Mouse (Mus musculus) kidney, embryonic 15.5 days (tissue): ENCODE data around the gene Cd79a. TPM values are rescaled to one million over a fixed set of nuclear protein-coding genes. Genes with fewer than 3 reads are reported as not detected.

Experiments used
- ATAC-seq: fragments of 200-750 bp; cut with Nextera tagmentation; replicated peaks from 2 replicates; pipeline ENCODE4 v1.8.0; 2017; ENCODE audit warnings: moderate TSS enrichment; ENCODE audit not compliant: low FRiP score
- H3K27ac ChIP-seq: fragments of 300-500 bp; sonication (generic); 2 replicates; pipeline ENCODE4 v1.5.1; 2015; ENCODE audit warnings: mild to moderate bottlenecking, inconsistent platforms
- H3K27me3 ChIP-seq: fragments of 300-500 bp; sonication (generic); 2 replicates; pipeline ENCODE4 v1.6.1; 2015; ENCODE audit warnings: inconsistent platforms
- H3K36me3 ChIP-seq: fragments of 300-500 bp; sonication (generic); 2 replicates; pipeline ENCODE4 v1.6.1; 2015; ENCODE audit warnings: inconsistent platforms
- H3K4me1 ChIP-seq: fragments of 300-500 bp; sonication (generic); 2 replicates; pipeline ENCODE4 v1.6.1; 2015; ENCODE audit warnings: inconsistent platforms
- H3K4me2 ChIP-seq: fragments of 300-500 bp; sonication (generic); 2 replicates; pipeline ENCODE4 v1.6.1; 2015; ENCODE audit warnings: moderate library complexity, mild to moderate bottlenecking, inconsistent platforms
- H3K4me3 ChIP-seq: fragments of 300-500 bp; sonication (generic); replicated peaks from 2 replicates; pipeline ENCODE4 v1.5.1; 2015; ENCODE audit warnings: mild to moderate bottlenecking, inconsistent platforms
- H3K9ac ChIP-seq: fragments of 300-500 bp; sonication (generic); 2 replicates; pipeline ENCODE4 v1.6.1; 2015; ENCODE audit warnings: mild to moderate bottlenecking, inconsistent platforms
- H3K9me3 ChIP-seq: fragments of 300-500 bp; sonication (generic); replicated peaks from 2 replicates; pipeline ENCODE4 v1.6.1; 2016; ENCODE audit warnings: inconsistent platforms
- WGBS: fragments of 180-500 bp; shearing (Covaris S2); methylation state at CpG from one replicate; pipeline ENCODE4 v1.1.7; 2015; ENCODE audit warnings: mixed read lengths; 5-methylcytosine and 5-hydroxymethylcytosine counted together
- polyA plus RNA-seq: library from polyadenylated mRNA; unstranded; fragments of >200 nt; fragmentation: Nextera tagmentation; extraction: Ambion mirVana; gene quantifications from 2 replicates; pipeline ENCODE4 v1.2.1, GENCODE M21; 2015

The Cd79a gene
- polyA plus RNA-seq, 1 experiment from 2014 or later, result 1.8 TPM

DNA sequence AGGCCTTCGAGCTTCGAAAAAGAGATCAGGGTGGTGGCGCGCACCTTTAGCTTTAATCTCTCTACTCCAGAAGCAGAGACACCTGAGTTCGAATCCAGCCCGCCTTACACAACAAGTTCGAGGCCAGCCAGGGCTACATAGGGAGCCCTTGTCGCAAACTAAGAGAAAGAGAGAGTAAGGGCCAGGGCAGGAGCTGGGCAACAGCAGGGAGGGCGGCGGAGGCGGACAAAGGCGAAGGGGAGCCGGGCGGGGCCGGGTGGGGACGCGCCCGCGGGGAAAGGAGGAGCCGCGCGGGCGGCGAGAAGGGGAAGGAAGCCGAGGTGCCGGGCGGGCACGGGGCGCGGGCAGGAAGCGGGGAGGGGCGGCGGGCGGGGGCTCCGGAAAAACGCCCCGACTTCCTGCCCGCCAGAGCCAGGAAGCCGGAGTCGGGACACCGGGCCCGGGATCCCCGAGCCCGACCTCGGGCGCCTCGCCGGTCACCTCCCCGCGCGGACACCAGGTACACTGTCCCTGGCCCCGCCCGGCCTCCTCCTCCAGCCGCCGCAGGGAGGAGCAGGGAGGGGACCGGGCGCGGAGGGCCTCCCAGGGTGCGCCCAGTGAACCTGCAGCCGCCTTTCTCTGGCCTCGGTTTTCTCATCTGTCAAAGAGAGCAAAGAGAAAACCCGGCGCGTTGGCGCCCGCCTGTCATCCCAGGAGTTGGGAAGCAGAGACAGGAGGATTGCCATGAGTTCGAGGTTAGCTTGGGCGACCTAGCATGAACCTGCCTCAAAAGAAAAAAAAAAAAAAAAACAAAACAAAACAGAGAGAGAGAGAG lies 5.7 kb downstream of the Cd79a start, which contains the start of gene Arhgef1:
Arhgef1 (plus strand) TSS at position 283 of the 814 bp plus-strand sequence.
- no peaks in the 10 kb centered on the region for H3K9me3 ChIP-seq
- H3K4me3 ChIP-seq, result peak within 1 kb of the TSS; percentile 74
- peak within 1 kb of the TSS; percentile 78 for H3K9ac ChIP-seq
- ATAC-seq, result peak; percentile 27; the same call in 1 of the 2 replicates
- peak within 1 kb of the TSS; percentile 65 for H3K4me2 ChIP-seq
- no peaks in the 10 kb centered on the region for H3K27me3 ChIP-seq
- 6% methylated on average over 61 of the region's 68 CpGs for WGBS
- peaks cover 5% of the 10 kb centered on the region; the same call in 1 of the 2 replicates for H3K36me3 ChIP-seq
- H3K27ac ChIP-seq, result peak within 1 kb of the TSS; percentile 90
- H3K4me1 ChIP-seq, result peaks cover 49% of the 10 kb centered on the region

DNA sequence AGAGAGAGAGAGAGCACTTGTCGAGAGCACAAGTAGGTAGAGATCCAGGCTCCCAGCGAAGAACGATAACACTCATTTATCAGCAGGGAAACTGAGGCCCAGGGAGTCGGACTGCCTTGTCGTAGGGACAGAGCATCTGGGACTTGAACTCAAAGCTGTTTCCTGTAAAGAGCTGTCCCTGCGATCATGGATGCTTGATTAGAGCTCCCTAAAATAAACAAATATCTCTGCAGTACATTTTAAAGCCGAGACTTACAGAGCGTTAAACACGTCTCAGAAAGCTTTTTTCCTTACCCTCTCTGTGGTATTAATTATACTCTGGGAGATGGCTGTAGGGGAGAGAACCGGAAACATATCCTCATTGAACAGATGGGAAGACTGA lies 6.3 kb downstream of the Cd79a start:
- H3K9me3 ChIP-seq, result no peaks in the 10 kb centered on the region
- WGBS, result 32% methylated on average over 10 of the region's 10 CpGs
- H3K4me3 ChIP-seq, result peak overlapping the region; percentile 74
- H3K36me3 ChIP-seq, result peaks cover 11% of the 10 kb centered on the region
- H3K4me1 ChIP-seq, result peaks cover 49% of the 10 kb centered on the region
- peak overlapping the region; percentile 90 for H3K27ac ChIP-seq
- no peak for ATAC-seq
- no peaks in the 10 kb centered on the region for H3K27me3 ChIP-seq
- peak overlapping the region; percentile 65 for H3K4me2 ChIP-seq
- peak overlapping the region; percentile 78 for H3K9ac ChIP-seq

DNA sequence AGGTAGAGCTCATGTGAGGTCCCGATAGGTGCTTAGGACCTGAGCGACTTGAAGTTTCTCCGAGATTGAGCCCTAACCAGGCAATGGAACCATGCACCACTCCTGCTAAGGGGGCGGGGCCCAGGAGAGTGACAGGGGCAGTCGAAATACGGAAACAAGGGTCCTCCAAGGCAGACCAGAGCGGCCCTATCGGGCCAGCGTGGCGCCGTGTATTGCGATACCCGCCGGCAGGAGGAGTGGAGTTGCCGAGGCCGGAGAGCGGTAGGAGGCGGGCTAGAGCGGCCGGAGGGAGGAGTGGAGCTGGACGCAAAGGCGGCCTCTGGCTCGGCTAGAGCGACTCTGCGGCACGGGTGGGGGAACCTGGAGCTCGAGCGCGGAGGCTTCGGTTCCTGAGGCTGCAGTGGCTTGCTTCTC lies 6.9 kb downstream of the Cd79a start:
- peaks cover 17% of the 10 kb centered on the region for H3K36me3 ChIP-seq
- H3K4me3 ChIP-seq, result peak overlapping the region; percentile 74
- H3K9me3 ChIP-seq, result no peaks in the 10 kb centered on the region
- H3K27ac ChIP-seq, result peak overlapping the region; percentile 90
- H3K9ac ChIP-seq, result peak overlapping the region; percentile 78
- H3K27me3 ChIP-seq, result no peaks in the 10 kb centered on the region
- peak; percentile 96 for ATAC-seq
- WGBS, result under 1% methylated on average over 30 of the region's 30 CpGs
- H3K4me1 ChIP-seq, result peaks cover 49% of the 10 kb centered on the region
- H3K4me2 ChIP-seq, result peak overlapping the region; percentile 65

DNA sequence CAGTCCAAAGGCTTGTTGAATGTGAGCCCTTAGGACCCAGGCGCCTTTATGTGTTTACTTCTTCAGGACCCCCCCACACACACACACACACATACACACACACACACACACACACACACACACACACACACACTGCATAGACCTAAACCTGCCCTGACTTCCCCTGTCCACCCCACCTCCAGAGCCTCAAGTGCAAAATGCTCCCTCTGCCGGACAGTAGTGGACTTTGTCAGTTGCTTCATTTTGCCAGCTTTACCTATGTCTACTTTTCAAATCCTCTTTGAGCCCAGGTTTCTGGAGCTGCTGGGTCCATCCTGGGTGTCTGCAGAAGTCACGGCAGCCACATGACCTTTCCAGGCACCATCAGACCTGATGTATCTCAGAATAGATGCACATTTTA lies 7.8 kb downstream of the Cd79a start:
- Histone ChIP-seq H3K27me3 (no peaks in the 10 kb centered on the region), H3K9ac (peak overlapping the region; percentile 78), H3K4me1 (peaks cover 49% of the 10 kb centered on the region), H3K4me2 (peak overlapping the region; percentile 65), H3K4me3 (peak overlapping the region; percentile 74), H3K36me3 (peaks cover 26% of the 10 kb centered on the region), H3K27ac (peak overlapping the region; percentile 90), H3K9me3 (no peaks in the 10 kb centered on the region)
- WGBS, result 12% methylated on average over 3 of the region's 3 CpGs
- no peak for ATAC-seq

DNA sequence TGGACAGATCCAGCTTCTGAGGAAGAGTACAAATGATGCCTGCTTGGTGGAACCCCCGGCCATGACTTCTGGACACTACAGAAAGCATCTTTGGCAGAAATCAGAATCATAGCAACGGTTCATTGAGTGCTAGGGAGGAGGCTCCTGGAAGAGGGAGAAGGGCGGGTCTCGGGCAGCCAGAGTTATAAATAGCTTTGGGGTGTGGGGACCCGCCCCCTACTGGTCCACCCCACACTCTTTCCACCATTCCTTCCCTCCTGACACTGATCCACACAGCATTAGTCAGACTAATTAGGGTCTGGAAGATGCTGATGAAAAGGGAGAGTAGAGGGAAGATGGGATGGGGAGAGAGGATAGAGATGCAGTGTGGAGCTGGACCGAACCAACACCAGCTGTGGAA lies 9.4 kb downstream of the Cd79a start:
- Histone ChIP-seq H3K4me3 (no peak overlapping the region), H3K27me3 (no peaks in the 10 kb centered on the region), H3K9ac (0 out of 2 replicates have a peak overlapping the region, but pooled peaks have one; percentile 10), H3K36me3 (peaks cover 38% of the 10 kb centered on the region), H3K4me1 (peaks cover 49% of the 10 kb centered on the region), H3K4me2 (peak overlapping the region; percentile 29), H3K27ac (0 out of 2 replicates have a peak overlapping the region, but pooled peaks have one; percentile 38), H3K9me3 (no peaks in the 10 kb centered on the region)
- ATAC-seq, result no peak
- 17% methylated on average over 6 of the region's 6 CpGs for WGBS

DNA sequence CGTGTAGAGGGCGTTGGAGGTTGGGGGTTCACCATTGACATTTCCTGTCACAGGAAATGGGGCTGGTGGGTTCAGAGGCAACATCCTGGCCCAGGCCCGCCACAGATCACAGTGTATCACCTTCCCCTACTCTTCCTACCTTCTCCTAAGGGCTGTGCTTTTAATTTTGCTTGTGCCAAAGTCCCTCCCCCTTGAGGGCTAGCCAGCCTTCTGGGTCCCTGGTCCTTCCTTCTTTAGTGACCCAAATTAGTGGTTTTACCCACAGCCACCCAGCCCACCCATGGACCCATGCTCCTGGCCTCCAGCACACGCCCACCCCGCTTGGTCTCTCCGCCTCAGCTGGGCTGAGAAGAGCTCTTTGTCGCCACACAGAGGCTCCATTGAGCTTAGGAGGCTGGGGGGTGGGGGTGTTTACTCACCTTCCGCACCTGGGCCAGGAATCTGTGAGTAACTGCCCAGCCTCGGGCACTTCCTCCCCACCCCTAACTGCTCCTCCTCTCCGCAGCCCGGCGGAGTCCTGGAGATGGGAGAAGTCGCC lies 10.1 kb downstream of the Cd79a start:
- H3K4me1 ChIP-seq, result peaks cover 43% of the 10 kb centered on the region
- no peak for ATAC-seq
- peaks cover 45% of the 10 kb centered on the region for H3K36me3 ChIP-seq
- H3K4me3 ChIP-seq, result no peak overlapping the region
- WGBS, result 25% methylated on average over 13 of the region's 13 CpGs
- H3K27me3 ChIP-seq, result no peaks in the 10 kb centered on the region
- 0 out of 2 replicates have a peak overlapping the region, but pooled peaks have one; percentile 10 for H3K9ac ChIP-seq
- peak overlapping the region; percentile 29 for H3K4me2 ChIP-seq
- no peaks in the 10 kb centered on the region for H3K9me3 ChIP-seq
- peak overlapping the region; percentile 38 for H3K27ac ChIP-seq

DNA sequence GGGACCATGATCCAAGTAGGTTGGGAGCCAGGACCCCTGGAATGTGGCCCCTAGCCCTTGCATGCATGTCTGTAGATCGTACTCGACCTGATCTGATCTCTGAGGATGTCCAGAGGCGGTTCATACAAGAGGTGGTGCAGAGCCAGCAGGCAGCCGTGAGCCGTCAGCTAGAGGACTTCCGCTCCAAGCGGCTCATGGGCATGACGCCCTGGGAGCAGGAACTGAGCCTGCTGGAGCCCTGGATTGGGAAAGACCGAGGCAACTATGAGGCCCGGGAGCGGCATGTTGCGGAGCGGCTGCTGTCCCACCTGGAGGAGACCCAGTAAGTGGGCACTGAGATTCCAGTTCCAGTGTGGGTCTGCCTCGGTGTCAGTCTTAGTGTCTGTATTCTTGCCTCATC lies 15.3 kb downstream of the Cd79a start:
- no peak for ATAC-seq
- peaks cover 3% of the 10 kb centered on the region for H3K4me1 ChIP-seq
- H3K9ac ChIP-seq, result no peak overlapping the region
- no peak overlapping the region for H3K4me2 ChIP-seq
- H3K9me3 ChIP-seq, result no peaks in the 10 kb centered on the region
- H3K27ac ChIP-seq, result no peak overlapping the region
- peaks cover 68% of the 10 kb centered on the region for H3K36me3 ChIP-seq
- H3K27me3 ChIP-seq, result no peaks in the 10 kb centered on the region
- H3K4me3 ChIP-seq, result no peak overlapping the region
- WGBS, result 93% methylated on average over 14 of the region's 14 CpGs

DNA sequence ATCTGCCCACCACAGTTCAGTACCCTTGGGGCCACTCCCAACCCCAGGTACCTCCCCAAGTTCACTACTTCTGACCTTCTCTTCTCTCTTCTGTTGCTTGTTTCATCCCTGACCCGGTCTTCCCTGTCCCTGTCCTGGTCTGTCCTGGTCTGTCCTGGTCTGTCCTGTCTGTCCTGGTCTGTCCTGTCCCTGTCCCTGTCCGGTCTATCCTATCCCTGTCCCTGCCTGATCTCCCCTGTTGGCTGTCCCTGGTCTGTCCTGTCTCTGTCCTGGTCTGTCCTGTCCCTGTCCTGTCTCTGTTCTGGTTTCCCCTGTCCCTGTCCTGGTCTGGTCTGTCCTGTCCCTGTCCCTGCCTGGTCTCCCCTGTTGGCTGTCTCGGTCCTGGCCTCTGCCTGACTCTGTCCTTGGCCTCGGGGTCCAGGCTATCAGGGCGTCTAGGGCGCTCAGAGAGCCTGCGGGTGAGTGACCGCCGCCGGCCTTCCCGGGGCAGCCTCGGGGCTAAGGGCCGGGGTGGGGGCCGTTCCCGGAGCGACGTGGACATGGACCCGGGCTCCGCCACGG lies 21.7 kb downstream of the Cd79a start:
- Histone ChIP-seq H3K4me1 (no peaks in the 10 kb centered on the region), H3K27me3 (no peaks in the 10 kb centered on the region), H3K4me2 (no peak overlapping the region), H3K27ac (no peak overlapping the region), H3K36me3 (peaks cover 73% of the 10 kb centered on the region), H3K9me3 (no peaks in the 10 kb centered on the region), H3K9ac (no peak overlapping the region), H3K4me3 (no peak overlapping the region)
- ATAC-seq, result no peak; the same call in 1 of the 2 replicates
- WGBS, result 88% methylated on average over 20 of the region's 20 CpGs

DNA sequence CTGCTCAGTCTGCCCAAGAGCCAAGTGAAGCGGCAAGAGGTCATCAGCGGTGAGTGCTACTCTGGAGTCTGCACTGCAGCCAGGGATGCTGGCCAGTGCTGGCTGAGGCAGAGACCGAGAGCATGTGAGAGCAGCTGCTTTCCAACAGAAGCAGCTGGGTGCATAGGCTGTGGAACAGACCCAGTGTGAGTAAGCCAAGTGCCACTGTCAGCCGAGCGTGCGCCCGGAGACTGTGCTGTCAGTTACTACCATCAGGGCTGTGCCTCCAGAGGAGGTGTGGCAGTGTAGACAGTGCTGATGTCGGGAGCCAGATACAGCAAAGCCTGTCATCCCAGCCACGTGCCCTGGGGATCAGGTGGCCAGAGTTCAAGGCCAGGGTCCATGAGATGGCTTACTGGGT lies 22.5 kb downstream of the Cd79a start:
- WGBS, result 88% methylated on average over 9 of the region's 9 CpGs
- H3K4me3 ChIP-seq, result no peak overlapping the region

DNA sequence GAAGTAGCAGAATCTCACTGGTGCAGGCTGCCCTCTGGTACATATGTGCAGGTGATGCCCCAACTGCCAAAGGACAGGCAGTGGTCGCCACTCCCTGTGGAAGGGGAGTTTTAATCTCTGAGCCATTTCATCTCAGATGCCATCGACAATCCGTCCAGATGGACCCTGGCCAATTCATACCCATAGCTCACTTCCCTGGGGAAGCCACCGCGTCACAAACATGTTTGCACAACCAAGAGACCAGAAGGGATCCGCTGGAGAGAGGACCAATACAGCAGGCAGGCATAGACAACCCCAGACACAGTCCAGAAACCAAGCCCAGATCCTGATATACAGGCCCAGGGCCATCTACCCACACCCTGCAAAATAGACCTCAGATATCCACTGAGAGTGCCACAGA lies 33.3 kb downstream of the Cd79a start:
- Histone ChIP-seq H3K4me1 (peaks cover 32% of the 10 kb centered on the region), H3K27me3 (peaks cover 72% of the 10 kb centered on the region), H3K36me3 (peaks cover 19% of the 10 kb centered on the region), H3K9ac (no peak overlapping the region), H3K4me3 (no peak overlapping the region), H3K4me2 (no peak overlapping the region), H3K9me3 (no peaks in the 10 kb centered on the region), H3K27ac (no peak overlapping the region)
- WGBS, result 51% methylated on average over 6 of the region's 6 CpGs
- ATAC-seq, result no peak

More for the DNA sequence above, 22.5 kb downstream of the Cd79a start:
- Histone ChIP-seq H3K36me3 (peaks cover 82% of the 10 kb centered on the region), H3K9me3 (no peaks in the 10 kb centered on the region), H3K27ac (no peak overlapping the region), H3K4me1 (no peaks in the 10 kb centered on the region), H3K4me2 (no peak overlapping the region), H3K9ac (no peak overlapping the region), H3K27me3 (no peaks in the 10 kb centered on the region)
- ATAC-seq, result no peak

DNA sequence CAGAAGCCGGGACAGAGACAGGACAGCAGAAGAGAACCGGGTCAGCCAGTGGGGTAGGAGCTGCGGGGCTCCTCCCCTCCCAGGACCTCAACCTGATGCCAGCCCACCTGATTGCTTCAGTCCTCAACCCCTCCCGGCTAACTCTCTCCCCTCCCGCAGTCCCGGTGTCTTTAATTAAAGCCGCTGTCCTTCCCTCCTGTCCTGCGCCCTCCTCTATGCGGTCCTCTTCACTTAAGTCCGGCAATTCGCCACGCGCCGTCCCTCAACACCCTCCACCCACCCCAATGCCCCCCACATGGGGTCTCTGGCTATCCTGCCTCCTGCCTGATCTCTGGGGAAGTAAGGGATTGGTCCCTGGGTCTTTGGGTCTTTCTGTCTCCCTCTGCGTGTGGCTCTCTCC lies 34.5 kb downstream of the Cd79a start:
- no peak for ATAC-seq
- WGBS, result 1% methylated on average over 15 of the region's 15 CpGs
- H3K27me3 ChIP-seq, result peaks cover 82% of the 10 kb centered on the region

DNA sequence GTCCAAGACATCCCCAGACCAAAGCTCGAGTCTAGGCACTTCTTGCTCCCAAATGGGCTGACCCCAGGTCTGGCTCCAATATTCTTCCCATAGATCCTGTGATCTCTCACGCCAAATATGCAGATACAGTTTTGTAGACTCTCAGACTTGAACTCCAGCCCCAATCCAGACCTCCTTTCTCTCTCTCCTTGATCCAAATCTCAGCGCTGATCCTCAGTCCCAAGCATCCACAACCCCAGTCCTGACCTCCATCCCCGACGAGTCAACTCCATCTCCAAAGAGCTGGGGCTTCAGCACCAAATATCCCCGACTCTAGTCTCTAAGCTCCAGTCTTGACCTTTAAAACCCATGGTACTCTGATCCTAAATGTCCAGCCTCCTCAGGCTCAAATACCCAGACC lies 46.5 kb downstream of the Cd79a start:
- Histone ChIP-seq H3K4me2 (no peak overlapping the region; the same call in 1 of the 2 replicates), H3K4me3 (no peak overlapping the region), H3K4me1 (peaks cover 14% of the 10 kb centered on the region), H3K9me3 (no peaks in the 10 kb centered on the region), H3K36me3 (no peaks in the 10 kb centered on the region), H3K9ac (no peak overlapping the region), H3K27ac (no peak overlapping the region), H3K27me3 (peaks cover 100% of the 10 kb centered on the region)
- no peak for ATAC-seq
- 4% methylated on average over 6 of the region's 6 CpGs for WGBS

More for the DNA sequence above, 34.5 kb downstream of the Cd79a start:
- Histone ChIP-seq H3K27ac (no peak overlapping the region), H3K4me1 (peaks cover 32% of the 10 kb centered on the region), H3K9ac (no peak overlapping the region), H3K4me3 (no peak overlapping the region), H3K9me3 (no peaks in the 10 kb centered on the region), H3K36me3 (peaks cover 7% of the 10 kb centered on the region; the same call in 1 of the 2 replicates), H3K4me2 (no peak overlapping the region)
